Mouse (Mus musculus): ENCODE measurements around the gene Ccnt1.

Gene Ccnt1

DNA sequence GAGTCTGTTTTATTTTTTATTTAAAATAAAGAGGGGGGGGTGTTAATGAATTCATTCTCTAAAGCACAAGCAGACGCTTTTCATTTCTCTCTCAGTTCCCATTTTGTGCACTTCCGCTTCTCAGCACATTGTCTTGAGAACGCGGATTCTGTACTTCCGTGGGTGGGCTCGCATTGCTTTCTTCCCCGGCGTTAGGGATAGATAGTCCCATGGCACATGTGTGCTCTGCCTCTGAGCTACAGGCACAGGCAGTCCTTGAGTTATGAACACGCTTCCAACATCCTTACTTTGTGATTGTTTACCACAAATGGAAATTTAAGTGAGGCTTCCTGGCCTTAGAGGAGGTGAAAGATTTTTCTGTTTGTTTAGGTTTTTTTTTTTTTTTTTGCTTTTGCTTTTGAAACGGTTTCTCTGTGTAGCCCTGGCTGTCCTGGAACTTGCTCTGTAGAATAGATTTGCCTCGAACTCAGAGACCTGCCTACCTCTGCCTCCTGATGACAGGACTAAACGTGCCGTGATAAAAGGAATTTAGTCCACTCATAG, 59.3 kb downstream of the Ccnt1 start:
- no peak for DNase-seq (ENCODE audit: extremely low spot score, low read depth, low spot score)

DNA sequence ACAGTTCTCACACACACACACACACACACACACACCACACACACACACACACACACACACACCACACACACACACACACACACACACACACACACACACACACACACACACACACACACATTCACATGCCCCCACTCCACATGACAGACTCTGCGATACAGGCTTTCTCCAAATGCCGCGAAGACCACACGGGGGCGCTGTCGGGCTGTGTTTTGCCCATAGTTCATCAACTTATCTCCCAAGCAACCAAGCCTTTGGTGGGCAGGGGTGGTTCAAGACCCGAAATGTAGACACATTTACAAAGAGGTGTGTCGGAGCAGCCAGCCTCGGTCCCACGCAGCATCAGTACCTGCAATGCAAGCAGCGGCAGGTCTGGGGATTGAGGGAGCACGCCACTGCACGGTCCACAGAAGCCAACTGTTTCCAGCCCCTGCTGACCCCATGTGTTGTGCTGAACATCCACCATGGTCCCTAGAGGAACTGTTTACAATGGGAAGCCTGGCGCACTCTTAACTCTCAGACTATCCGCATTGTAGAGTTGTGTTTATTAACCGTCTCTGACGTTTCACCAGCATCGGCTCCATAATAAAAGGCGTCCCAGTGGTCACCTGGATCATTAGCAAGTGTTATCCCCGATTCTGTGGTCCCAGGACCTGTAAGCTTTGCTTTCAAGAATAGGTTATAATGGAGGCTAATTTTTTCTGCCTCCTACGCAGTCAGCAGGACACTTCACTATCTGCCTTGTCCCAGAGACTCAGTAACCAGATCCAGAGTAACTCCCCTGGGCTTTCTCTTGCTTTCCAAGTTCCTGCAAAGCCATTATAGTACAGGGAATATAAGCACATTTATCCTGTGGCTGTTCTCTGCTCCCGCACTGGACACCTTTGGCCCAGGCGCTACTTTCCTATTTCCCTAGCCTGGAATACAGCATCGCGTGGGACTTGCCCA, 60.0 kb downstream of the Ccnt1 start:
- DNase-seq (ENCODE audit: extremely low spot score, low read depth, low spot score), result no peak

GRCm38 (mm10) chr15:98509387-98509786, 61.3 kb downstream of the Ccnt1 start:
- DNase-seq (ENCODE audit: extremely low spot score, low read depth, low spot score), result no peak

- DNase-seq (ENCODE audit: extremely low spot score, low read depth, low spot score), result no peak
Observed at GRCm38 (mm10) chr15:98507321-98507720, 63.4 kb downstream of the Ccnt1 start.

- no peak for DNase-seq (ENCODE audit: extremely low spot score, low read depth, low spot score)
Observed at GRCm38 (mm10) chr15:98506253-98506957, 64.3 kb downstream of the Ccnt1 start.

DNA sequence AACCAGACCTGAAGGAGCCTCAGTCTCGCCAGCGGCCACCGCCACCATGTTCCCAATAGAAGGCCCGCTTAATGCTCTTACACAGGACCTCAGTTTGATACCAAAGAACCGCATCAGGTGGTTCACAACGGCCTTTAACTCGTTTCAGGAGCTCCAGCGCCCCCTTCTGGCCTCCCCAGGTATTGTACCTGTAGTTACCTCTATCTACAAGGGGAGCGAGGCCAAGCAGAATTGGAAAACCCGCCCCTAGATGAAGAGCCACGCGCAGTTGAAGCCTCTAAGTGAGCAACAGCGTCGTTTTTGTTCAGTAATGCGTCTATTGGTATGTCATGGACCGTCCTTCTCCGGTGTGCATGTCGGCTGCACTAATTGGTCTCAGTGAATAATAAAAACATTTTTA, 66.2 kb downstream of the Ccnt1 start:
- no peak for DNase-seq (ENCODE audit: extremely low spot score, low read depth, low spot score)

- DNase-seq (ENCODE audit: extremely low spot score, low read depth, low spot score), result no peak
Observed at GRCm38 (mm10) chr15:98503317-98503716, 67.4 kb downstream of the Ccnt1 start.

DNA sequence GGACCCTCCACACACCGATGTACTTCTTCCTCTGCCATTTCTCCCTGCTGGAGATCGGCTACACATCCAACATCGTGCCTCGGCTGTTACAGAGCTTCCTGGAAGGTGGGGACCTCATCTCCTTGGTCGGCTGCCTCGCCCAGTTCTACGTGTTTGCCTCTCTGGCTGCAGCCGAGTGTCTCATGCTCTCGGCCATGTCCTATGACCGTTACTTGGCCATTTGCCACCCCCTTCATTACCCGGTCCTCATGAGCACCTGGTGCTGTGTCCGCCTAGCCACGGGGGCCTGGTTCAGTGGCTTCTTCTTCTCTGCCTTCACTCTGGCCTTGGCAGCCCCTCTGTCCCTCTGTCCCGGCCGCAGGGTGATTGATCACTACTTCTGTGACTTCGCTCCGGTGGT, 73.1 kb downstream of the Ccnt1 start:
- no peak for DNase-seq (ENCODE audit: extremely low spot score, low read depth, low spot score)

DNA sequence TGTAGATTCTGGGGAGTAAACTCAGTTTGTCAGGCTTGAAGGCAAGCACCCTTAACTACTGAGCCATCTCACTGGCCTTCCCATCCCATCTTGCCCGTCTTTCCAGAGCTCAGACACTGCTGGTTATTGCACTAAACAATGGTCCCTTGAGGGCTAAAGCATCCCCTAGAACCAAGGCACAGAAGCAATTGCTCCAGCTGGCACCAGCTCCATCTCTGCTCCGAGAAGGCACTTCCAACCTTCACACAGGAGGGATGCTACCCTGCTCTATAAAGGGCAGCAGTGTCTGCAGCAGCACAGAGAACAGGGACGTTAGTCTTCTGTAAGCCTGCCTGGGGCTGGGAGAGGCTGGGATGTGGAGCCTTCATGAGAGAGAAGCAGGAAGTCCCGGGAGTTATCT, 78.6 kb downstream of the Ccnt1 start, which contains the start of gene Olfr279:
Gene Olfr279 (plus strand): TSS at position 301 of the 400 bp plus-strand sequence.
- DNase-seq (ENCODE audit: extremely low spot score, low read depth, low spot score), result no peak

DNA sequence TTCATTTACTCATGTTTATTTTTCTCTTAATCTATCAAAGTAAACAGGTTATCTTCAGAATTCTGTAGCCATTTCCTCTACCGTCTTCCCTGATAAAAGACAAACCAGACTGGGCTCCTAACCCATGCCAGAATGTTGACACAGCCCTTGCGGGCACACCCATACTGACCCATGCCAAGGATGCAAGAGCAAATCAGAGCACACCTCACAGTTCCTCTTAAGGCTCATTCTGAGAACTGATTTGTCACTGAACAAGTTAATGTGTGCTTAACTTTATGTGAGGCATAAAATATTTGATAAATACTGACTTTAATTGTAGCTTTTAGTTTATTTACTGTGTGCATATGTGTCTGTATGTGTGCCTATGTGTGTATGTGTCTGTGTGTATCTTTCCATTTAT, 79.4 kb downstream of the Ccnt1 start:
- DNase-seq (ENCODE audit: extremely low spot score, low read depth, low spot score), result no peak

Measured in hindlimb bud, embryonic 11.5 days (tissue).